Mouse (Mus musculus): Measurements from ENCODE around the gene Ugt1a10. TPM values are rescaled to one million over a fixed set of nuclear protein-coding genes. Genes with fewer than 3 reads are reported as not detected.
"Not testable (repeated sequence)": the region's sequence is repeated elsewhere in the genome, so short reads cannot be mapped to it uniquely, and the experiment has no call there.

Gene Ugt1a10
- polyA plus RNA-seq, 1 experiment from 2014 or later: 0.22 TPM

- H3K27me3 ChIP-seq; H3K27ac ChIP-seq; H3K9me3 ChIP-seq; ATAC-seq (ENCODE audit: borderline replicate concordance, extremely low read depth, low FRiP score, low TSS enrichment); H3K4me2 ChIP-seq; H3K4me3 ChIP-seq; H3K9ac ChIP-seq; H3K4me1 ChIP-seq; H3K36me3 ChIP-seq: not testable (repeated sequence)
- 87% methylated on average over 2 of the region's 2 CpGs for WGBS
Observed at GRCm38 (mm10) chr1:88047408-88047807, 7.8 kb upstream of the Ugt1a10 start.

GRCm38 (mm10) chr1:88066472-88067102 is 11.4 kb downstream of the Ugt1a10 start:
- not testable (repeated sequence) for H3K9me3 ChIP-seq; H3K9ac ChIP-seq; H3K27ac ChIP-seq; H3K4me1 ChIP-seq; H3K4me3 ChIP-seq; H3K36me3 ChIP-seq; H3K4me2 ChIP-seq; ATAC-seq (ENCODE audit: borderline replicate concordance, extremely low read depth, low FRiP score, low TSS enrichment); H3K27me3 ChIP-seq
- WGBS: 76% methylated on average over 1 of the region's 2 CpGs

- Histone ChIP-seq H3K9me3 (no peaks in the 10 kb centered on the region), H3K27me3 (no peaks in the 10 kb centered on the region), H3K36me3 (no peaks in the 10 kb centered on the region), H3K27ac (no peak within 1 kb of the TSS), H3K4me2 (no peak within 1 kb of the TSS), H3K9ac (no peak within 1 kb of the TSS), H3K4me1 (no peaks in the 10 kb centered on the region), H3K4me3 (no peak within 1 kb of the TSS)
- WGBS: 26% methylated on average over 2 of the region's 2 CpGs
- ATAC-seq (ENCODE audit: borderline replicate concordance, extremely low read depth, low FRiP score, low TSS enrichment): no peak
Observed at GRCm38 (mm10) chr1:88070495-88070894, 15.3 kb downstream of the Ugt1a10 start, which contains the start of gene Ugt1a9. Gene Ugt1a9 (plus strand): TSS chr1:88070800.

- Histone ChIP-seq H3K27me3 (no peaks in the 10 kb centered on the region), H3K4me2 (no peak overlapping the region), H3K27ac (no peak overlapping the region), H3K9ac (no peak overlapping the region), H3K9me3 (no peaks in the 10 kb centered on the region), H3K36me3 (no peaks in the 10 kb centered on the region), H3K4me1 (no peaks in the 10 kb centered on the region), H3K4me3 (no peak overlapping the region)
- WGBS: 55% methylated on average over 4 of the region's 4 CpGs
- no peak for ATAC-seq (ENCODE audit: borderline replicate concordance, extremely low read depth, low FRiP score, low TSS enrichment)
Observed at GRCm38 (mm10) chr1:88070902-88071301, 15.7 kb downstream of the Ugt1a10 start.

- 70% methylated on average over 2 of the region's 2 CpGs for WGBS
- ATAC-seq (ENCODE audit: borderline replicate concordance, extremely low read depth, low FRiP score, low TSS enrichment): no peak
- no peaks in the 10 kb centered on the region for H3K27me3 ChIP-seq
Observed at GRCm38 (mm10) chr1:88074471-88074870, 19.3 kb downstream of the Ugt1a10 start.

GRCm38 (mm10) chr1:88077128-88077527 is 21.9 kb downstream of the Ugt1a10 start:
- Histone ChIP-seq H3K36me3 (no peaks in the 10 kb centered on the region), H3K27ac (no peak overlapping the region), H3K4me1 (no peaks in the 10 kb centered on the region), H3K27me3 (no peaks in the 10 kb centered on the region), H3K9me3 (no peaks in the 10 kb centered on the region), H3K9ac (no peak overlapping the region), H3K4me2 (no peak overlapping the region), H3K4me3 (no peak overlapping the region)
- no peak for ATAC-seq (ENCODE audit: borderline replicate concordance, extremely low read depth, low FRiP score, low TSS enrichment)
- WGBS: 88% methylated on average over 1 of the region's 1 CpGs

More at GRCm38 (mm10) chr1:88074471-88074870, 19.3 kb downstream of the Ugt1a10 start:
- Histone ChIP-seq H3K4me1 (no peaks in the 10 kb centered on the region), H3K27ac (no peak overlapping the region), H3K9me3 (no peaks in the 10 kb centered on the region), H3K4me2 (no peak overlapping the region), H3K9ac (no peak overlapping the region), H3K4me3 (no peak overlapping the region), H3K36me3 (no peaks in the 10 kb centered on the region)

GRCm38 (mm10) chr1:88081670-88082069 is 26.5 kb downstream of the Ugt1a10 start:
- H3K27ac ChIP-seq: no peak overlapping the region
- no peak overlapping the region for H3K4me2 ChIP-seq
- 77% methylated on average over 1 of the region's 1 CpGs for WGBS
- no peak for ATAC-seq (ENCODE audit: borderline replicate concordance, extremely low read depth, low FRiP score, low TSS enrichment)
- no peak overlapping the region for H3K4me3 ChIP-seq
- H3K4me1 ChIP-seq: no peaks in the 10 kb centered on the region
- no peaks in the 10 kb centered on the region for H3K27me3 ChIP-seq
- no peaks in the 10 kb centered on the region for H3K9me3 ChIP-seq
- no peaks in the 10 kb centered on the region for H3K36me3 ChIP-seq
- no peak overlapping the region for H3K9ac ChIP-seq

- Histone ChIP-seq H3K4me2 (no peak overlapping the region), H3K4me3 (no peak overlapping the region), H3K27me3 (no peaks in the 10 kb centered on the region), H3K36me3 (no peaks in the 10 kb centered on the region), H3K9ac (no peak overlapping the region), H3K4me1 (no peaks in the 10 kb centered on the region), H3K27ac (no peak overlapping the region), H3K9me3 (no peaks in the 10 kb centered on the region)
- 62% methylated on average over 1 of the region's 1 CpGs for WGBS
- ATAC-seq (ENCODE audit: borderline replicate concordance, extremely low read depth, low FRiP score, low TSS enrichment): no peak
Observed at GRCm38 (mm10) chr1:88086125-88086524, 30.9 kb downstream of the Ugt1a10 start.

- no peak within 1 kb of the TSS for H3K9ac ChIP-seq
- WGBS: 55% methylated on average over 3 of the region's 3 CpGs
- H3K9me3 ChIP-seq: no peaks in the 10 kb centered on the region
- H3K4me3 ChIP-seq: no peak within 1 kb of the TSS
- no peak within 1 kb of the TSS for H3K27ac ChIP-seq
- no peaks in the 10 kb centered on the region for H3K36me3 ChIP-seq
- no peaks in the 10 kb centered on the region for H3K27me3 ChIP-seq
- no peak for ATAC-seq (ENCODE audit: borderline replicate concordance, extremely low read depth, low FRiP score, low TSS enrichment)
- H3K4me1 ChIP-seq: no peaks in the 10 kb centered on the region
- H3K4me2 ChIP-seq: no peak within 1 kb of the TSS
Observed at GRCm38 (mm10) chr1:88087513-88087912, 32.3 kb downstream of the Ugt1a10 start, which contains the start of gene Ugt1a8. Gene Ugt1a8 (plus strand): TSS chr1:88087813.

GRCm38 (mm10) chr1:88092341-88092740 is 37.2 kb downstream of the Ugt1a10 start:
- Histone ChIP-seq H3K4me2 (no peak overlapping the region), H3K36me3 (no peaks in the 10 kb centered on the region), H3K27me3 (no peaks in the 10 kb centered on the region), H3K27ac (no peak overlapping the region), H3K4me1 (peaks cover 5% of the 10 kb centered on the region), H3K9ac (no peak overlapping the region), H3K4me3 (no peak overlapping the region), H3K9me3 (no peaks in the 10 kb centered on the region)
- ATAC-seq (ENCODE audit: borderline replicate concordance, extremely low read depth, low FRiP score, low TSS enrichment): no peak

- not testable (repeated sequence) for H3K4me2 ChIP-seq; H3K4me1 ChIP-seq; H3K36me3 ChIP-seq; H3K9ac ChIP-seq; H3K4me3 ChIP-seq; H3K27me3 ChIP-seq; H3K9me3 ChIP-seq; ATAC-seq (ENCODE audit: borderline replicate concordance, extremely low read depth, low FRiP score, low TSS enrichment)
- peak overlapping the region; percentile 65 for H3K27ac ChIP-seq
- 63% methylated on average over 3 of the region's 3 CpGs for WGBS
Observed at GRCm38 (mm10) chr1:88094270-88094676, 39.1 kb downstream of the Ugt1a10 start.

GRCm38 (mm10) chr1:88094941-88095492 is 39.8 kb downstream of the Ugt1a10 start, which contains the start of gene Ugt1a7c:
Gene Ugt1a7c (plus strand): TSS chr1:88095062.
- H3K4me2 ChIP-seq: peak within 1 kb of the TSS; percentile 21; the same call in 1 of the 2 replicates
- H3K36me3 ChIP-seq: no peaks in the 10 kb centered on the region
- no peak within 1 kb of the TSS for H3K9ac ChIP-seq
- H3K9me3 ChIP-seq: no peaks in the 10 kb centered on the region
- H3K27me3 ChIP-seq: no peaks in the 10 kb centered on the region
- 31% methylated on average over 10 of the region's 10 CpGs for whole genome bisulfite sequencing
- no peak within 1 kb of the TSS for H3K4me3 ChIP-seq
- H3K4me1 ChIP-seq: peaks cover 5% of the 10 kb centered on the region
- peak; percentile 88 for ATAC-seq (ENCODE audit: borderline replicate concordance, extremely low read depth, low FRiP score, low TSS enrichment)
- H3K27ac ChIP-seq: peak within 1 kb of the TSS; percentile 65
